Mouse (Mus musculus) c-Kit-negative CD71-positive TER-119-positive erythroid progenitor cells, embryonic 14.5 days (primary cell): ENCODE results near the gene Prkrip1.

Experiments
- DNase-seq: peaks from one replicate; pipeline ENCODE4 v3.0.0-alpha.2; 2013; ENCODE audit warnings: low read depth, low spot score

The Prkrip1 gene

GRCm38 (mm10) chr5:136198474-136199391, at the start of gene Prkrip1:
Gene Prkrip1 (minus strand): TSS chr5:136198963.
- DNase-seq = peak; percentile 95

DNA sequence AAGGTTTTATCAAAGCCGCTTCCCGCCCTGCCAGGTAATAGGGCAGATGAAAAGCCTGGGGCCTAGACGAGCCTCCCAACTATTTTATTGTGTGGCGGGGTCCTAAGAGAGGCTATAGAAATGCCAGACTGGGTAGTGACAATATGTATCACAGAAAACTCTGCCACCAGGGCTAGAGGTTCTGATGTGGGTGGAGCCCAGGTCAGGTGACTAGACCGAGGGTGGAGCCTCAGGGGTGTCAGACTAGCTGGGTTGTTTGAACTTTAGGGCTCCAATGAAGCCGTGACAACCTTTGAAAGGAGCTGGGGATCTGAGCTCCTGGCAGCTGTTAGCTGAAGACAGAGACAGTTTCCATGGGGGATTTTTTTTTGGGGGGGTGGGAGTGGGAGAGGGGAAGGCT, 49.7 kb upstream of the Prkrip1 start:
- no peak for DNase-seq

- DNase-seq = no peak
Measured at GRCm38 (mm10) chr5:136246452-136246838, 47.7 kb upstream of the Prkrip1 start, which contains the start of gene Sh2b2. Gene Sh2b2 (minus strand): TSS chr5:136246556.

DNA sequence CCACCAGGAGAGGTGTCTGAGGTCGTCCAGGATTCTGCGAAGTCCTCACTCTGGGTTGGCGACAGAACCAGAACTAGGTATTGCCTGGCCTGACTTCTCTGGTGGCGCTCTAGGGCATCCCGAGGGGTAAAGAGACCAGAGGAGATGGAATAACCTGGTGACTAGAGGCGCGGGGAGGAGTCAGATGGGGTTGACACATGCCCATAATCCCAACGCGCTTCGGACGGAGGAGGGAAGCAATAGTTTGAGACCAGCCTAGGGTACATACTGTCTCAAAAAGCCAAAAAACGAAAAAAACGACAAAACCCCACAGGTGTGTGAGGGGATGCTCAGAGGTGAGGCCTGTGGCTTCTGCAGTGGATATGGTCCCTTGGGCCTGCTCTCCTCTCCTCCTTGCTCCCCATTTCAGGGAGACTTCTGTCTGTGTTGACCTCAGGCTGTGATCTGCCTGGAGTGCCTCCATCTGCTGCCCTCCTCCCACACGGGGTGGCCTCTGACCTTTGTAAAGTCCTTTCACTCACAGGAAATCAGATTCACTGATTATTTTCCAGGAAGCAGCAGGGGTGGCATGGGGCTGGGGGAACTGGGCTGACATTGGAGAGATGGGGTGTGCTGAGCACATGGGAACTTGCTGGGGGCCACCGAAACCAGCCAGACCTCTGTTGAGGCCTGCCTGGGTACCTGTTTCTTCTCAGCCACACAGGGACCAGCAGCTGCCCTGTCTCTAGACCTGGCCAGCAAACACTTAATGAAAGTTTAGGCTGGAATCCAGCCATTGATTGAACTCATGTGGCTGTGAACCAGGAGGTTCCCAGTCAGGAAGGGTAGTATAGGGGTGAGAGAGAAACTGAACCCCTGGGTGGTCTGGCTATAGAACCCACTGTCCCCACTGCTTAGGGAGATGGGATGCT, 47.0 kb upstream of the Prkrip1 start:
- DNase-seq = no peak

DNA sequence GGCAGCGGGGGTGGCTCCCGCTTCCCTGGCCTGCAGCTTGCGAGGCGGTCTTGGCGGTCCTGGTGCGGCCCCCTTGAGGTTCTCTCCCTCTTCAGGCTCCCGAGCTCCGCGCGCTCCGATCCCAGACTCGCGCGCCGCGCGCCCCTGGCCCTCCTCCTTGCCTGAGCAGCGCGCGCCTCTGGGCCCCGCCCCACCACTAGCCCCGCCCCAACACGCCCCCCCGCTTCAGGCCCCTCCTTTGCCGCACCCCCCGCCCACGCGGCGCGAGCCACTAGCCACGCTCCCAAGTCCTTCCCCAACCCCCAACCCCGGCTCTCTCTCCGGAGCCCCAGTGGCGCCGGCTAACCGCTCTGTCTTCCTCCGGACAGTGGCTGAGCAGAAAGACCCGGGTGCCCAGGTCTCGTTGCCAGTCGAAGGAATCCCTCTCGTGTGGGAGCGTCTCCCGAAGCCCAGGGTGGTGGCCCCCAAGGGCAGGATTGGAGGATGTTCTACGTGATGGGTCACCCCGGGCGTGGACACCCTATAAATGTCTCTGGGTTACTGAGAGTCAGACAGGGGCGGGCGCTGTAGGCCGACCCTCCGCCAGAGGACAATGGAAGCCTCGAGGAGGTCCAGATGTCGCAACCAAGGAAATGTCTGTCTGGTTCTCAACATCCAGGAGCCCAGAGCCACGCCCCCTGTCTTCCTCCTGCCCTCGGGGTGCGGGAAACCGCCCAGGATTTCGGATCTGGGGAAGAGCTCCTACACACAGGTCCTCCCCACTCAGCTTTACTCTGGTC, 46.2 kb upstream of the Prkrip1 start:
- DNase-seq = no peak

- DNase-seq = no peak
Measured at GRCm38 (mm10) chr5:136243851-136244761, 45.3 kb upstream of the Prkrip1 start.

DNA sequence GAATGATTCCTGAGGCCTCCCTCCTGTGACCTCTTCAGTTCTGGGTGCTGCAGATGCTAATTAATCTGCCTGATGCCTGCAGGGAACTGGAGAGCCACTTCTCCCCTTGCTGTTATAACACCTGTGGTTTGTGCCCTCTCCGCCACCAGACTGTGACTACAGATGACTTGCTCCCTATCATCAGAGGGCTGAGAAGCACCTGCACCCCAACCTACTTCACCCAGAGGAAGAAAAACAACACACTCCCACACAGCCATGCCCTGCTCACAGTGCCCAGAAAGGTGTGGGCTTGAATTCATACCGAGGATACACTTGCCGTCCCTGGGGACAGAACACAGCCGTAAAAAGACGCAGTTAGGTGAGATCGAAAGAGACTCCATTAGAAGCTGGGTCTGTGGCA, 42.4 kb upstream of the Prkrip1 start:
- no peak for DNase-seq

- DNase-seq = no peak
Measured at GRCm38 (mm10) chr5:136240381-136240780, 41.6 kb upstream of the Prkrip1 start.

- DNase-seq = no peak
Measured at GRCm38 (mm10) chr5:136237607-136238006, 38.8 kb upstream of the Prkrip1 start.

GRCm38 (mm10) chr5:136236611-136237010, 37.8 kb upstream of the Prkrip1 start:
- DNase-seq = no peak

DNA sequence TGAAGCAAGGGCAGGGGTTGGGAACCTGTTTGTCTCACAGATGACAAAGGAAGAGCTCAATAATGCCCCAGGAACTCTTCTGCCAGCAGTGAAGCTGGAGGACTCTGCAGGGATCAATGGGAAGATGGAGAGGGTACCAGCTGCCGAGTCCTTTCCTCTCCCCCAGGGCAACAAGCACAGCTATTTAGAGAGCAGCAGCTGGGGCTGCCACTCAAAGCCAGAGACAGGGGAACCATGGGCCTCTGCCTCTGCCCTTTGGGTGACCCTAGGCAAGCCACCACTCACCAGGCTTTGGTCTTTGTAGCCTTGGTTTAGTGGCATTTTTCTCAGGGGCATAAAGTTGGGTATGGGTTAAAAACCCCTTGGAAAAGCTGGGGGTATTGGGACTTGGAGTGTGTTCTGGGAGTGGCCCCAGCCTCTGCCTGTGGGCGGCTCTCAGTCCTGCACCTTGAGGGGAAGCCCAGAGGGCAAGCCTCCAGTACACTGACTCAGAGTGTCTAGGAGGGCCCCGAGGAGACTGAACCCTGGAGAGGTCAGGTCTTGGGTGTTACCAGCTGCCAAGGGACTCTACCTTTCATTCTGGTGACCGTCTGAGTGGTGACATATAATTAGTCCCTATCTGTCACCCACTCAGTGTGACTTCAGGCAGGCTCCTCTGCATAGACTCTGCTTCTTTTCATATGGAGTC, 31.7 kb upstream of the Prkrip1 start:
- no peak for DNase-seq

DNA sequence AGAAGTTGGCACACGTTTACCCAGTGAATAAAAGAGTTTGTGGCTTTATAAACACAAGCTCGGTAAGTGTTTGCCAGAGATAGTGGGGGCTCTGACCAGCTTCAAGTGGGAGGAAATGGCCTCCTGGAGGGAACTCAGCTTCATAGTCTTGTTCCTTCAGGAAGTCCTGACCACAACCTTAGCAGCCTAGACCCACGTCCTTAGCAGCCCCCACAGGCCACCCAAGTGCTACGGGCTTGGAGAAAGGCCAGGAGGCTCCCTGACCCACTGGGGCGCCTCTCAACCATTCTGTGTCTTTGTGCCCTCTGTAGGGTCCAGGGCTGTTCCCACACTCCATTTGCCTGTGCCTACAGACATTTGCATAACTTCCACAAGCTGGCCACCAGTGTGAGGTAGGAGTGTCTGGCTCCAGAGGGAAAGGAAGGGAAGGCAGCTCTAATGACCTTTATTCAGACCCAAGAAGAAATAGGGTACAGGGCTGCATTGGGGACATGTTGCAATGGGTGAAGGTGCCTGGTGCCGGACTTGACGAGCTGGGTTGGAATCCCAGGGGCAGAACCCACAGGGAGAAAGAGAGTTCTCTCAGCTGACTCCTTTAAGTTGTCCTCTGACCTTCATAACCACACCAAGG, 27.6 kb upstream of the Prkrip1 start:
- no peak for DNase-seq

DNA sequence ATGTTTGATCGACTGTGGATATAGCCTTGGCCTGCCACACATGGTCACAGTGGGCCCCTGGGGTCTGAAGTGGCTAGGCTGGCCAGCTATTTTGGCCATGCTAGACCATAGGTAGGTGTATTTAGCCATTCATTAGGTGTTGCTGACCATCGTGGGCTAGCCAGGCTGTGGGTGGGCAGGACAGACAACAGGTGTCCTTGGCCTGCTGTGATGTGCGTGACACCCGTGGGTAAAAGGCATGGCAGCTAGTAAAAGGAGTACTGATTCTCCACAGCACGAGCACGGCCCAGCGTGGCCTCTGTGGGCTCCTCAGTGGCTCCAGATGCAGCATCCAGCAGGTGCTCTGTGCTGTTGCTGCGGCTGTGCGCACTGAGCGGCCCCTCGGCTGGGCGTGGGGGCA, 19.8 kb upstream of the Prkrip1 start:
- no peak for DNase-seq

- DNase-seq = no peak
Measured at GRCm38 (mm10) chr5:136217932-136218381, 19.2 kb upstream of the Prkrip1 start.

- no peak for DNase-seq
Measured at GRCm38 (mm10) chr5:136217004-136217665, 18.4 kb upstream of the Prkrip1 start.

DNA sequence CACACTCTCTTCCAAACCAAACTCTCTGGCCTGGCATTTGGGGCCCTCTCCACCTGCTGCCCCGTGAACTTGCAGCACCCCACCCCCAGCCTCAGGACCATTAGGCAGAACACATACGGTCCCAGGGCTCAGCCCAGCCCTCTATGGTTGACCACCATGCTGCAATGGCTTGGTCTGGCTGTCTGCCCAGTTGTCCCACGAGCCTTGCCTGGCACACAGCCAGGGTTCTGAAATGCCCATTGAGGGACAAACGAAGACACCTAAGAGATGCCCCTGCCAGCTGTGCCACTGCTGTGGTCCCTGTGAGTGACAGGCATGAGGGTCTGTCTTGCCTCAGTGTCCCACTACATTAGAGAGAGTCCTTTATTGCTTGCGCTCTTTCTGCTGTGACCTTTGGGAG, 17.2 kb upstream of the Prkrip1 start:
- DNase-seq = no peak

DNA sequence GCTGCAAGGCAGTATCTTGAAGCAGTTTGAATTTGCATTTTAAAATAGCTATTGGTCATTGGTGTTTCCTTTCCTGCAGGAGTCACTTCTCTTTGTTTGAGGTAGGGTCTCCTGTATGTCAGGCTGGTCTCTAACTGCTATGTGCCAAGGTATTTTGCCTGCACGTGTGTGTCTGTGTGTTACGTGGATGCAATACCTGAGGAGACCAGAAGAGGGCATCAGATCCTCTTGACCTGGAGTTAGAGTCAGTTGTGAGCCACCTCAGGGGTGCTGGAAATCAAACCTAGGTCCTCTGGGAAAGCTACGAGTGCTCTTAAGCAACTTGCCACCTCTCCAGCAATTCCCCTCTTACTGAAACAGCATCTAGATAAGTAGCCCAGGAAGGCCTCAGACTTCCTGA, 16.4 kb upstream of the Prkrip1 start:
- DNase-seq = no peak

GRCm38 (mm10) chr5:136213716-136214115, 15.0 kb upstream of the Prkrip1 start:
- no peak for DNase-seq

DNA sequence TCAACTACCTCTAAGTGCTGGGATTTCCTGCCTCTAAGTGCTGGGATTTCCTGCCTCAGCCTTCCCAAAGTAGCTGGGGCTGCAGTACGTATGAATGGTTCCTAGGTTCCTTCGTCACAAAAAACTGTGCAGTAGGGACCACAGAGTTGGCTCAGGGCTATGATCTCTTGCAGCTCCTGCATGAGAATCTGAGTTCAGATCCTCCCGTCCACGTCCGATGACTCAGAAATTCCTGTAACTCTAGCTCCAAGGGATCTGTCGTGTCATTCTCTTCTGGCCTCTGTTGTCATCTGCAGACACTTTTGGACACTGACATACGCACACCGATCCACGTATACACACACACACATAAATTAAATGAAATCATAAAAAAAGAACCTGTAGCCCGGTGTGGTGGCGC, 14.0 kb upstream of the Prkrip1 start:
- DNase-seq = no peak
